Mouse (Mus musculus) intestine, postnatal 0 days (tissue): ENCODE data around the gene Gmnn. TPM values are rescaled to one million over a fixed set of nuclear protein-coding genes. Genes with fewer than 3 reads are reported as not detected.
"Not testable (repeated sequence)": the region's sequence is repeated elsewhere in the genome, so short reads cannot be mapped to it uniquely, and the experiment has no call there.

ENCODE experiments used
- ATAC-seq: fragments of 200-750 bp; cut with Nextera tagmentation; 2 replicates; pipeline ENCODE4 v1.8.0; 2017; ENCODE audit warnings: mild to moderate bottlenecking, moderate TSS enrichment, moderate library complexity
- H3K27ac ChIP-seq: fragments of 300-500 bp; sonication (generic); 2 replicates; pipeline ENCODE4 v1.5.1; 2014; ENCODE audit warnings: mild to moderate bottlenecking, low read depth, low read length, moderate library complexity
- H3K27me3 ChIP-seq: fragments of 300-500 bp; sonication (generic); replicated peaks from 2 replicates; pipeline ENCODE4 v1.6.1; 2014; ENCODE audit warnings: low read length, mixed read lengths; ENCODE audit not compliant: control insufficient read depth, insufficient read depth
- H3K36me3 ChIP-seq: fragments of 300-500 bp; sonication (generic); 2 replicates; pipeline ENCODE4 v1.6.1; 2014; ENCODE audit warnings: mild to moderate bottlenecking, moderate library complexity; ENCODE audit not compliant: control insufficient read depth, insufficient read depth
- H3K4me1 ChIP-seq: fragments of 300-500 bp; sonication (generic); replicated peaks from 2 replicates; pipeline ENCODE4 v1.6.1; 2014; ENCODE audit warnings: antibody characterized with exemption, low read length, mixed read lengths; ENCODE audit not compliant: control insufficient read depth, insufficient read depth
- H3K4me2 ChIP-seq: fragments of 300-500 bp; sonication (generic); replicated peaks from 2 replicates; pipeline ENCODE4 v1.6.1; 2014; ENCODE audit warnings: low read depth, mild to moderate bottlenecking, moderate library complexity
- H3K4me3 ChIP-seq: fragments of 300-500 bp; sonication (generic); 2 replicates; pipeline ENCODE4 v1.5.1; 2014; ENCODE audit warnings: low read depth, low read length
- H3K9ac ChIP-seq: fragments of 300-500 bp; sonication (generic); 2 replicates; pipeline ENCODE4 v1.6.1; 2014; ENCODE audit warnings: mild to moderate bottlenecking, low read depth, low read length
- H3K9me3 ChIP-seq: fragments of 300-500 bp; sonication (generic); 2 replicates; pipeline ENCODE4 v1.6.1; 2016; ENCODE audit warnings: mixed run types; ENCODE audit not compliant: control insufficient read depth
- CTCF ChIP-seq: sonication (generic); IDR thresholded peaks from 2 replicates; pipeline ENCODE4 v1.5.1; 2016; ENCODE audit warnings: low read depth, mild to moderate bottlenecking, control low read depth, antibody characterized with exemption, moderate library complexity
- WGBS: fragments of 180-500 bp; shearing (Covaris S2); extraction: QIAGEN DNeasy Blood & Tissue Kit; methylation state at CpG from one replicate; pipeline ENCODE4 v1.1.7; 2014; 5-methylcytosine and 5-hydroxymethylcytosine counted together
- polyA plus RNA-seq: library from polyadenylated mRNA; unstranded; fragments of >200 nt; fragmentation: Nextera tagmentation; extraction: Ambion mirVana; gene quantifications from 2 replicates; pipeline ENCODE4 v1.2.1, GENCODE M21; 2015

Gene Gmnn
- polyA plus RNA-seq, 1 experiment from 2014 or later = 50.6 TPM

DNA sequence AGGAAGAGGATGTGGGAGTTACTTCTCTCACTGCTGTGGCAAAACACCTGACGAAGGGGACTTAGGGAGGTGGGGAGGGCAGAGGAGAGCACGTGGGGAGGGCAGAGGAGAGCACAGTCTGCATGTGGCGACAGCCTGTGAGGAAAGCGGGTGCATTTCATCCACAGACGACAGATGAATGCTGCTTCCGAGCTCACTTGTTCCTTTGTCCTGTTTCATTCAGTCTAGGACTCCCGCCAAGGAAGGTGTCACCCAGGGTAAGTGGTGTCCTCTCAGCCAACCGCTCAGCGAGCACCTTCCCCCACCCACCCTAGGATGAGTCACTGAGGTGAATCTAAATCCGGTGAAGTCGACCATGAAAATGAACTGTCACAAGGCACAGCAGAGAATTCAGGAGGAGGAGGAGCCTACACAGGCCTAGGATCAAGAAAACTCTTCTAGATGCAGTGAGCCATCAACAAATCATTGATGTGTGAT is 24.3 kb upstream of the Gmnn start:
- no peaks in the 10 kb centered on the region for H3K9me3 ChIP-seq
- TF ChIP-seq CTCF = no peak
- H3K9ac ChIP-seq = no peak overlapping the region
- no peaks in the 10 kb centered on the region; the same call in 1 of the 2 replicates for H3K4me1 ChIP-seq
- ATAC-seq = no peak
- 61% methylated on average over 11 of the region's 11 CpGs for WGBS
- no peak overlapping the region for H3K4me2 ChIP-seq
- H3K36me3 ChIP-seq = no peaks in the 10 kb centered on the region
- no peak overlapping the region for H3K4me3 ChIP-seq
- no peaks in the 10 kb centered on the region for H3K27me3 ChIP-seq
- H3K27ac ChIP-seq = no peak overlapping the region

DNA sequence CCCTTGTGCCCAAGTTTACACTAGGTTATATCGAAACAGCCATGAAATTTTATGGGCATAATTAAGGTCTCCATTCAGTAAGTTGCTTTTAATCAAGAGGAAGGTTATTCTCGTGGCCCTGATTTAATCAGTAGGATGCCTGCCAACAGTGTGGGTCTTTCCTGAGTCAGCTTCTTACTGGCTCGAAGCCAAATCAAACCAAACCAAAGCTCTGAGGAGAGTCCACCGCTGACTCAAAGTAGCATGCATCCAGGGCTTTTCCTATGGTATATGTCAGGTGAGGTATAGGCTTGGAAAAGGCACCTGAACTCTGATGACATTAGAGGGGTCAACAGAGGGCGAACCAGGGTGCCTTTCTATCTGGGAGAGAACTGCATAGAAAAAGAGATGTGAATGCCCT is 20.2 kb upstream of the Gmnn start:
- Histone ChIP-seq H3K4me1 (no peaks in the 10 kb centered on the region), H3K36me3 (no peaks in the 10 kb centered on the region), H3K27me3 (no peaks in the 10 kb centered on the region), H3K4me3 (no peak overlapping the region), H3K9me3 (no peaks in the 10 kb centered on the region), H3K4me2 (no peak overlapping the region), H3K27ac (no peak overlapping the region), H3K9ac (no peak overlapping the region)
- ATAC-seq = no peak
- TF ChIP-seq CTCF = no peak
- WGBS = 52% methylated on average over 5 of the region's 5 CpGs

DNA sequence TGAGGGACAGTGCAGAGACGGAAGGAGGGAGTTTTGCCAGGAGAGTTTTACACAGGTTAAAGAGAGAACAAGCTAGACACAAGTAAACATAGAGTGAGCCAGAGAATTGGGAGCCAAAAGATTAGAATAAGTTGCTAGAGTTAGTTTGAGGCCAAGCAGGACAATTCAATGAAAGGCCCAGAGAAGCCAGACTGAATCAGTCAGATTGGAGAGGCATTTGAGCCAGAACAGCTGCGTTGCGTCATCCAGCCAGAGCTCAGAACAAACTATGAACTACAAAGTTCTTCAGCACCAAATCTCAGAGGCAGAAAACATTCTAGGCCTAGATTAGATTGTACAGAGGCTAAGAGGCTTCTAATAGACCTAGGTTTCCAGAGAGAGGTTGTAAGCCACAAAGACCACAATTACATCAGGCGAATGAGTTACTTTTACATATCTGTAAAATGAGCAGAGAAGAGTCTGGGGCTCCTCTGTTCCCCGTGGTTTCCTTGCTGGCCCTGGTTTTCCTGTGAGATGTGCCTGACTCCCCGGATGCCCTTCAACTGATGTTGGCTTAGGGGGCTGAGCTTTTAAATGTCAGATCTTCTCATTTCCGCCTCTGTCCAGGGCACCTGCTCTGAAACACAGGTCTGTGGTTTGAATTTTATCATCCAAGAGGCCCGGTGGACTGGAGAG is 17.1 kb upstream of the Gmnn start:
- WGBS = 83% methylated on average over 8 of the region's 8 CpGs
- Histone ChIP-seq H3K4me1 (no peaks in the 10 kb centered on the region), H3K4me3 (no peak overlapping the region), H3K27ac (no peak overlapping the region), H3K36me3 (no peaks in the 10 kb centered on the region), H3K9me3 (no peaks in the 10 kb centered on the region), H3K4me2 (no peak overlapping the region), H3K27me3 (no peaks in the 10 kb centered on the region), H3K9ac (no peak overlapping the region)
- ATAC-seq = no peak
- TF ChIP-seq CTCF = no peak

DNA sequence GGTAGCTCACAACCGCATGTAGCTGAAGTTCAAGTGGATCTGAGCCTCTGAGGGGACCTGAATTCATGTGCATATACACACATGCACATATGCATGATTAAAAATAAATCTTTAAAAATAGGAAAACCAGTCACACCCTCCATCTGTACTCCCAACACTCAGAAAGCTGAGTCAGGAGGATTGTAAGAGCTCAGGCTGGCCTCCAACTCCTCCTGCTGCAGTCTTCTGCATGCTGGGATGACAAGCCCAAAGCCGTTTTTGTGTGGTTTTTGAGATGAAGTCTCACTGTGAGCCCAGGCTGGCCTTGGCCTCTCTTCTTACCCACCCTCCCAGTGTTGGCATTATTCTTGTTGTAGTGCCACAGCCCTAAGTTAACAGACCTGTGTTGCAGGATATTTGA is 16.3 kb upstream of the Gmnn start:
- Histone ChIP-seq H3K36me3 (no peaks in the 10 kb centered on the region), H3K4me2 (no peak overlapping the region), H3K4me1 (no peaks in the 10 kb centered on the region), H3K9me3 (no peaks in the 10 kb centered on the region), H3K9ac (no peak overlapping the region), H3K27ac (no peak overlapping the region), H3K4me3 (no peak overlapping the region), H3K27me3 (no peaks in the 10 kb centered on the region)
- WGBS = 79% methylated on average over 2 of the region's 2 CpGs
- no peak for TF ChIP-seq CTCF
- ATAC-seq = no peak

DNA sequence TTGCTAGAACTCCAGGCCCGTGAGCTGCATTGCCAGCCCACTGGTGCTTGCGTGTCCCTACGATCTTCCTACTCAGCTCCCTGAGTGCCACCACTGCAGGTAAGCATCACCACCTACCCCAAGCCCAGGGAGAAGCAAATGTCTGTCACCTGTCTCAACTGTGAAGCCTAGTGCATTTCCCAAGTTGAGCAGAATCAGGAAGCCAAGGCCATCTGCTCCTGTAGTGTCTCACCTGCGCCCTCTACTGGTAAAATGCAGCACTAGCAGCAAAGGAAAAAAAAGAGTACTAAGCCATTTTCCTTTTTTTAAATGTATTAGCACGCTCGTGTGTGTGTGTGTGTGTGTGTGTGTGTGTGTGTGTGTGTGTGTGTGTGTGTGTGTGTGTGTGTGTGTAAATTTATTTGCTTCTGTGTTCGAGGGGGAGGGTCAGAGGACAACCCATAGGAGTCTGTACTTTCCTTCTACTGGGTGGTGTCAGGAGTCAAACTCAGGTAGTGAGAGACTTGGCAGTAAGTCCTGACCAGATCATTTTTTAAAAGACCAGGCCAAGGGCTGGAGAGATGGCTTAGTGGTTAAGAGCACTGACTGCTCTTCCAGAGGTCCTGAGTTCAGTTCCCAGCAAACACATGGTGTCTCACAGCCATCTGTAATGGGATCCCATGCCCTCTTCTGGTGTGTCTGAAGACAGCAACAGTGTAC is 14.6 kb upstream of the Gmnn start:
- H3K4me2 ChIP-seq = no peak overlapping the region
- no peak overlapping the region for H3K9ac ChIP-seq
- H3K9me3 ChIP-seq = no peaks in the 10 kb centered on the region
- TF ChIP-seq CTCF = peak; percentile 93
- H3K36me3 ChIP-seq = no peaks in the 10 kb centered on the region
- WGBS = 51% methylated on average over 7 of the region's 7 CpGs
- ATAC-seq = no peak; the same call in 1 of the 2 replicates
- H3K27me3 ChIP-seq = no peaks in the 10 kb centered on the region
- no peak overlapping the region for H3K4me3 ChIP-seq
- H3K27ac ChIP-seq = no peak overlapping the region
- no peaks in the 10 kb centered on the region for H3K4me1 ChIP-seq

DNA sequence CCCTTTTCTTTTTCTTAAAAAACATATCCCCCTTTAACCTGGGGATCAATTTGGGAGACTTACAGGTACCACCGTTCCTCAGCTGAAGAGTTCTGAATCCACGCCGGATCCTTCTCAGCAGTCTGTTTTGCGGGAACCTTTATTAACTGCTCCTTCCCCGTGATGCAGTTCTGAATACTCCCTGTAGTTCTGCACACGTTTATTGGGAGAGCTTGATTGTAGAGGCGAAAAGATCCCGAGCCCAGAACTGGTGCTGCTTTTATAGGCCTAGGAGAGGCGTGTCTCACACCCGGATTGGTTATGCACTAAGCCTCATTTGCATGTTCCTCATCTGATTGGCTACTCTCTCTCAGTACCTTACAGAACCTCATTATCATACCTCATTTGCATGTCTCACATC is 9.8 kb upstream of the Gmnn start:
- not testable (repeated sequence) for H3K9ac ChIP-seq, H3K9me3 ChIP-seq, H3K4me3 ChIP-seq, H3K36me3 ChIP-seq, ATAC-seq, H3K4me1 ChIP-seq, H3K27me3 ChIP-seq, H3K4me2 ChIP-seq, H3K27ac ChIP-seq
- WGBS = 92% methylated on average over 10 of the region's 10 CpGs

- not testable (repeated sequence) for H3K9ac ChIP-seq, H3K4me3 ChIP-seq, H3K36me3 ChIP-seq, H3K27me3 ChIP-seq, ATAC-seq, H3K27ac ChIP-seq, H3K4me1 ChIP-seq, H3K4me2 ChIP-seq, H3K9me3 ChIP-seq
- WGBS = 71% methylated on average over 4 of the region's 4 CpGs
Measured at GRCm38 (mm10) chr13:24767809-24768208, 6.1 kb upstream of the Gmnn start.
